Mouse (Mus musculus) liver, embryonic 13.5 days (tissue): ENCODE results near the gene Klhl29. TPM values are rescaled to one million over a fixed set of nuclear protein-coding genes. Genes with fewer than 3 reads are reported as not detected.

ENCODE experiments used
- ATAC-seq: fragments of 200-750 bp; cut with Nextera tagmentation; 2 replicates; pipeline ENCODE4 v1.8.0; 2017; ENCODE audit warnings: low read depth, mild to moderate bottlenecking, moderate number of reproducible peaks, moderate library complexity
- DNase-seq: peaks from one replicate; pipeline ENCODE4 v3.0.0; 2022
- H3K27ac ChIP-seq: fragments of 300-500 bp; sonication (generic); 2 replicates; pipeline ENCODE4 v1.5.1; 2015; ENCODE audit warnings: moderate library complexity, mild to moderate bottlenecking, inconsistent platforms
- H3K27me3 ChIP-seq: fragments of 300-500 bp; sonication (generic); 2 replicates; pipeline ENCODE4 v1.6.1; 2015; ENCODE audit warnings: mild to moderate bottlenecking, inconsistent platforms
- H3K36me3 ChIP-seq: fragments of 300-500 bp; sonication (generic); 2 replicates; pipeline ENCODE4 v1.6.1; 2015; ENCODE audit warnings: mild to moderate bottlenecking, inconsistent platforms
- H3K4me1 ChIP-seq: fragments of 300-500 bp; sonication (generic); replicated peaks from 2 replicates; pipeline ENCODE4 v1.6.1; 2015; ENCODE audit warnings: inconsistent platforms
- H3K4me2 ChIP-seq: fragments of 300-500 bp; sonication (generic); 2 replicates; pipeline ENCODE4 v1.6.1; 2015; ENCODE audit warnings: inconsistent platforms, mild to moderate bottlenecking, moderate library complexity
- H3K4me3 ChIP-seq: fragments of 300-500 bp; sonication (generic); replicated peaks from 2 replicates; pipeline ENCODE4 v1.5.1; 2015; ENCODE audit warnings: mild to moderate bottlenecking, inconsistent platforms
- H3K9ac ChIP-seq: fragments of 300-500 bp; sonication (generic); 2 replicates; pipeline ENCODE4 v1.6.1; 2015; ENCODE audit warnings: mild to moderate bottlenecking, inconsistent platforms
- H3K9me3 ChIP-seq: fragments of 300-500 bp; sonication (generic); replicated peaks from 2 replicates; pipeline ENCODE4 v1.6.1; 2016; ENCODE audit warnings: inconsistent platforms
- WGBS: fragments of 180-500 bp; shearing (Covaris S2); methylation state at CpG from one replicate; pipeline ENCODE4 v1.1.7; 2015; ENCODE audit not compliant: insufficient replicate concordance; 5-methylcytosine and 5-hydroxymethylcytosine counted together
- polyA plus RNA-seq: library from polyadenylated mRNA; unstranded; fragments of >200 nt; fragmentation: Nextera tagmentation; extraction: Ambion mirVana; gene quantifications from 2 replicates; pipeline ENCODE4 v1.2.1, GENCODE M21; 2015

Gene Klhl29
- polyA plus RNA-seq, 1 experiment from 2014 or later = 0.05 TPM

DNA sequence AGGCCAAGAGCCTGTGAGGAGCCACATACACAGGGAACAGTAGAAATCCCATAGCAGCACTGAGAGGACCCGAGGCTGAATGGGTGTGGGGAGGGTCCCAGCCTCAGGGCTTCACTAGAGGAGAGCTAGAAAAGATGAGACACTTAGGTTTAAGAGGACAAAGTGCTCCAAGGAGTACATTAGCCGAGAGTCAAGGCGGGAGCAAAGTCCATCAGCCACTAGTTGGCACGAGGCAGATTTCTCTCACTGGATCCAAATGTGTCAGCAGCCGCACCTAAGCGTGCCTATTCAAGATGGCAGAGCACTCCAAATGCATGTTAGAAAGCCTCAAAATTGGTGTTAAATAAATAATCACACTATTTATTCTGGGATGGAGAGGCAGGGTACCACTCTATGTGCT, 90.5 kb downstream of the Klhl29 start:
- Histone ChIP-seq H3K9ac (no peak overlapping the region), H3K9me3 (no peaks in the 10 kb centered on the region), H3K4me3 (no peak overlapping the region), H3K36me3 (no peaks in the 10 kb centered on the region), H3K4me2 (no peak overlapping the region), H3K27me3 (no peaks in the 10 kb centered on the region), H3K27ac (no peak overlapping the region), H3K4me1 (no peaks in the 10 kb centered on the region)
- ATAC-seq (no peak), DNase-seq (no peak)
- WGBS = 66% methylated on average over 6 of the region's 6 CpGs

DNA sequence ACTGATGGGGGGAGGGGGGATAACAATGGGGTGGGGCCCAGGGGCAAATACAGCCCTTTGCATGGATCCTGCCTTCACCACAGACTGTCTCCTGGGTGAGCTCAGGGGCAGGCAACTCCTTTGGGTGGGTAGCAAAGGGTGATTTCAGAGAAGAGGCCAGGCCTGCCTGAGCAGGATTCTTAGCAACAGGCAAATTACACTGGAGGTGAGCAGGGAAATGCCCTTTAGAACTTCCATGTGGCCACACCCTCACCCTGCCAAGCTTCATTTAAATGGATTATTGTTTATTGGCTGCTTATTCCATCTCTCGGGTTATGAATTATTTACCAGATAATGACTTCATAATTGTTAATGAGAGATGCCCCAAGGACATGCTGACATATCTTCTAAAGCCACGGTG, 91.8 kb downstream of the Klhl29 start:
- Histone ChIP-seq H3K4me2 (no peak overlapping the region), H3K4me1 (no peaks in the 10 kb centered on the region), H3K36me3 (no peaks in the 10 kb centered on the region), H3K9me3 (no peaks in the 10 kb centered on the region), H3K9ac (no peak overlapping the region), H3K27me3 (no peaks in the 10 kb centered on the region), H3K27ac (no peak overlapping the region), H3K4me3 (no peak overlapping the region)
- 49% methylated on average over 2 of the region's 2 CpGs for WGBS
- no peak for DNase-seq
- ATAC-seq = no peak

DNA sequence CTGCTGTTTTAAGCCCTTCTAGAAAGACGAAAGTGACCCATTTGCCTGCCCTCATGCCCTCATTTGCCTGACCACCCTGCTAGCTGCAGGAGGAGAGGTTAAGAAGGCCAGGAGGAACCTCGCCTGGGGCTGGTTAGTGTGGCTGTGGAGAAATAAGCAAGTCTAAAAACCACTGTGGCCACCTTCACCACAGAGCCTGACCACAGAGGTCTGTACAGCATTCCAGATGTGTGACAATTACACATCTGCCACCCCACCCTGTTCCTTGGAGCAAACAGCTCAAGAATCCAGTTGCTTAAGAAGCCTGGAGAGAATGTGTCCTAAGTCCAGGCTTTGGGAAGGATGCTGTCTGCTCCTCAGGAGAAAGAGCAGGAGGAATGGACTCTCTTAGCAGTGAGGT, 92.9 kb downstream of the Klhl29 start:
- no peaks in the 10 kb centered on the region for H3K27me3 ChIP-seq
- no peaks in the 10 kb centered on the region for H3K9me3 ChIP-seq
- DNase-seq (no peak), ATAC-seq (no peak)
- H3K36me3 ChIP-seq = no peaks in the 10 kb centered on the region
- H3K4me3 ChIP-seq = no peak overlapping the region
- H3K27ac ChIP-seq = no peak overlapping the region
- 34% methylated on average over 2 of the region's 2 CpGs for WGBS
- no peak overlapping the region for H3K9ac ChIP-seq
- H3K4me1 ChIP-seq = no peaks in the 10 kb centered on the region
- no peak overlapping the region for H3K4me2 ChIP-seq

DNA sequence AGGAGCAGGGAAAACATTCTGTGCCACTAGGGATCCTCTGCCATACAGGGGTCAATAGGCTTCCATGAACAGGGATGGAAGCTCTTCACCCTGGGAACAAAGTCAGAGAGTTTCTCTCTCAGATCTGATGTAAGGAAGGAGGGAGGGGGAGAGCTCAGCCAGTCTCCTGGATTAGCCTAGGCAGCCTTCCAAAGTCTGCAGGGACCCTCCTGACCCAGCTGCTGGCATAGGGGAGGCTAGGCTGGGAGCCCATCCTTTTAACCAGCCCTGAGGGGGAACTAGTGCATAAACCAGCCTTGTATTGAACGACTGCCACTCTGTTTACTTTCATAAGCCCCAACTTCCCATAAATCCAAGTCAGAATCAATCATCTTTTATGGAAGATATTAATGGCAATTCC, 95.6 kb downstream of the Klhl29 start:
- no peak for ATAC-seq
- 34% methylated on average over 1 of the region's 1 CpGs for WGBS
- H3K4me1 ChIP-seq = no peaks in the 10 kb centered on the region
- no peaks in the 10 kb centered on the region for H3K36me3 ChIP-seq
- H3K4me3 ChIP-seq = no peak overlapping the region
- H3K4me2 ChIP-seq = no peak overlapping the region
- H3K27ac ChIP-seq = no peak overlapping the region
- no peaks in the 10 kb centered on the region for H3K27me3 ChIP-seq
- H3K9me3 ChIP-seq = no peaks in the 10 kb centered on the region
- DNase-seq = no peak
- no peak overlapping the region for H3K9ac ChIP-seq

DNA sequence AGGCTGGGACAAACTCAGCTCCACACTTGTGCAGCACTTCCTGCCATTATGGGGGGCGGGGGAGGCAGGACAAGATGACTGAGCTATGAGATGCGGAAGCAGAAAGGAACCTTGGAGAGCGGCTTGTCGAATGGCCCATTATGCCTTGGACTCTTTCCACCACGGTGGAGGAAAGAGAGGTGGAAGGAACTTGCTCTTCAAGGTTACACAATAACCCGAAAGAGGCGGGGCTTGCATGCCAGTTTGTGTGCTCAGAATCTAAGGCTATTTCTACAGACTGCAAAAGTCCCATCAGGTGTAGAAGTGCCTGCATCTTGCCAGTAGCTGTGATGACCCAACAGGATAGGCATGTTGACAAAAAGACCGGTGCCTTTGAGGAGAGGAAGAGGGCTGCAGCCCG, 98.5 kb downstream of the Klhl29 start:
- DNase-seq (no peak), ATAC-seq (no peak)
- Histone ChIP-seq H3K4me2 (no peak overlapping the region), H3K27me3 (no peaks in the 10 kb centered on the region), H3K27ac (no peak overlapping the region), H3K9me3 (no peaks in the 10 kb centered on the region), H3K4me3 (no peak overlapping the region), H3K9ac (no peak overlapping the region), H3K4me1 (no peaks in the 10 kb centered on the region), H3K36me3 (no peaks in the 10 kb centered on the region)
- WGBS = 30% methylated on average over 9 of the region's 9 CpGs

DNA sequence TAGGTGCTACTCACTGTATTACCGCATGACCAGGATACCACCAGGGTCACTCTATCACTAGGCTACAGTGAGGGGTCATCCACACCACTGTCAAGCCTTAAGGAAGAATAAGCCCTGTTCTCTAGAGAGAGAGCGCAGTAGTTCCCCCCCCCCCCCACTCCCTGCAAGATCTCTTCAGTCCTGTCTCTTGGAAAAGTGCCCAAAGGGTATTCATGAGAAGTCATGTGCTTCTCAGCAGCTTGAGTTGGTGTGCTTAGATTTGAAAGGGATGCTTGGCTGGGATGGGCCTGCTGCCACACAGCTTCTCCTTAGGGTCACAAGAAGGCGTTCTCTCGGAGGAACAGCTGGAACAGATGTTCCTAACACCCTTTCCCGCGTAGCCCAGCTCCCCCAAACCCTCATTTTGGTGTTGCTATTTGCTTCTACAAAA, 100.0 kb downstream of the Klhl29 start:
- Histone ChIP-seq H3K27me3 (no peaks in the 10 kb centered on the region), H3K4me2 (no peak overlapping the region), H3K9ac (no peak overlapping the region), H3K4me1 (no peaks in the 10 kb centered on the region), H3K36me3 (no peaks in the 10 kb centered on the region), H3K9me3 (no peaks in the 10 kb centered on the region), H3K27ac (no peak overlapping the region), H3K4me3 (no peak overlapping the region)
- DNase-seq (no peak), ATAC-seq (no peak)
- 70% methylated on average over 6 of the region's 6 CpGs for WGBS

DNA sequence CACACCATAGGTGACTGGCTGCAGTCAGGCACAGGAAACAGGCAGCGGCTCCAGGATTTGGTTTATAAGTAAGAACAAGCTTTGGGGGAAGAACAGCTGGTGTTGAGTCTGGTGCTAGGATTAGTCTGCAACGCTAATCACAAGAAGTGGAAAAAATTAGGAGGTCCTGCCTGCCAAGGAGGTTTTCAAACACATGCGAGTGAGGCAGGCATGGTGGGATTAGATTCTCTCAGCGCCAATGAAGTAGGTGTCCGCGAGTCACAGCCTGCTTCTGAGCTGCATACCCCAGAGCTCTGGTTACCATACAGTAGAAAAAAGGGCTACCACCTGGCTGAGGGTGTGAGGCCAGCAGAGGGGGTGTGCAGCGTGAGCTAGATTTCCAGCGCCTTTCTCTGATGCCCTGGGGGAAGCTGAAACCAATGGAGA, 101.0 kb downstream of the Klhl29 start:
- no peaks in the 10 kb centered on the region for H3K9me3 ChIP-seq
- no peak overlapping the region for H3K4me3 ChIP-seq
- no peak overlapping the region for H3K4me2 ChIP-seq
- no peaks in the 10 kb centered on the region for H3K4me1 ChIP-seq
- H3K27ac ChIP-seq = no peak overlapping the region
- no peak for DNase-seq
- no peaks in the 10 kb centered on the region for H3K27me3 ChIP-seq
- no peak overlapping the region for H3K9ac ChIP-seq
- WGBS = 70% methylated on average over 8 of the region's 8 CpGs
- ATAC-seq = no peak
- H3K36me3 ChIP-seq = no peaks in the 10 kb centered on the region

DNA sequence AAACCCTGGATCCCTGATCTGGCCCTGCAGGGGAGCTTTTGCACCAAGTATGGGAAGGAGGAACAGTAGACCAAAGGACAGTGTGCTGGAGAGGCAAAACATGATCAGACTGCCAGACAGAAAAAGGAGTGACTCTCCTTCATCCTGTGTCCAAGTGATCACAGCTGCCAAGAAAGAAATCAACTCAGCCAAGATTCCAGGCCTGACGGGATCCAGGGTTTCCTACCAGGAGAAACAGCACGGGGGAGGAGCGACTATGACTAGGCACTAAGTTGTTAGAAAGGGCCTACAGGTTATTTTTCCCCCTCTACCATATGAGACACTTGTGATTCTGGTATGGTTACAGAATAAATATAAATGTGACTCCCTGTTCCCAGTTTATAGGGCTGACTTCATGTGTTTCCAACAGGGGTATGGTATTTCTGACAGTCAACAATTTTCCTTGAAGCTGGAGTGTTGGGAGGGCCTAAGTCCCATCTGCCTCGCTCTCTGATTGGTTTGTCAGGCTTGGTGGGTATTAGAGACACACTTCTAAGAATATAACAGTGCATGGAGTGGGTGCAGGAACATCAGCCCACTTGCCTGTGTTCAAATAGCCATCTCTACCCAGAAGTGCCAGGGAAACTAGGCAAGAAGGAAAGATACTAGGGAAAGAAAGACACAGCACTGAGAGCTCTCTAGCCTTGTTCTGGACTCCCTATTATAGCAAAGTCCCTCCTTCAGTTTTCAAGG, 102.0 kb downstream of the Klhl29 start:
- Histone ChIP-seq H3K27ac (no peak overlapping the region), H3K27me3 (no peaks in the 10 kb centered on the region), H3K4me3 (no peak overlapping the region), H3K4me1 (no peaks in the 10 kb centered on the region), H3K9me3 (no peaks in the 10 kb centered on the region), H3K36me3 (no peaks in the 10 kb centered on the region), H3K4me2 (no peak overlapping the region), H3K9ac (no peak overlapping the region)
- DNase-seq = no peak
- no peak for ATAC-seq
- 54% methylated on average over 4 of the region's 4 CpGs for WGBS

DNA sequence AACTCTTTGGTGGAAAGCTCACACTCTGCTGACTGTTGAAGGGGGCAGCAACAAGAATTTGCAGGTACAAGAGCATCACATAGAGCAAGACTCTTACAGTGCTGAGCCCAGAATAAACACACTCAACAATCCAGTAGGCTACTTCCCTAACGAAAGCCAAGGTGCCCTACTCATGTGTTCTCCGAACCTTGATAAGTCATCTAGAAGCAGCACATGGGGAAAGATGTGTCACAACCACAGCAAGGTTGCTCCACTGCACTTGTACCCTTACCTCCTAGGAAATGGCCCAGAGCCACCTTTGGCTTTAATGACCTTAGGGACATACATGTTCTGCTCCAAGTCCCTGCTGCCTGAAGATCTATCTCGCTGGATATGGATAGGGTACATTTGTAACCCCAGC, 105.0 kb downstream of the Klhl29 start:
- Histone ChIP-seq H3K4me1 (peaks cover 5% of the 10 kb centered on the region; the same call in 1 of the 2 replicates), H3K9ac (no peak overlapping the region), H3K27ac (no peak overlapping the region), H3K4me2 (no peak overlapping the region), H3K4me3 (no peak overlapping the region), H3K9me3 (no peaks in the 10 kb centered on the region), H3K36me3 (no peaks in the 10 kb centered on the region), H3K27me3 (no peaks in the 10 kb centered on the region)
- DNase-seq (no peak), ATAC-seq (no peak)
- WGBS = 62% methylated on average over 3 of the region's 3 CpGs

DNA sequence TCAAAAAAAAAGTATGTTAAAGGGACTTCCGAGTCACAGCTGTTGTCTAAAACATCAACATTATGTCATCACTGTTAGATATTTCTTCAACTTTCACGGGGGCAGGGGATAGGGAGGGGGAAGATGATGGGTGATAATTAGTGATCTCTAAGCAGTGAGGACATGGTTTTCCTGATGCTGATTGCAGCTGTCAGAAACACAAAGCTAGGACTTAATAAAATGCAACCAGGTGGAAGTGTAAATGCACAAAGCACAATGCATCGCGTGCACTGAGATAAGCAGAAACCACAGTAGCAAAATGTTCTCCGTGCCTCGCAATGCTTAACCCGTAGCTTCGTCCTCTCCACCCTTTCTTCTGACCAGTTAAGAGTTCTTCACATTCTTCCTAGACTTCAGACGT, 105.5 kb downstream of the Klhl29 start:
- no peaks in the 10 kb centered on the region for H3K27me3 ChIP-seq
- no peaks in the 10 kb centered on the region for H3K9me3 ChIP-seq
- H3K4me2 ChIP-seq = no peak overlapping the region
- WGBS = 58% methylated on average over 9 of the region's 9 CpGs
- H3K27ac ChIP-seq = no peak overlapping the region
- no peak for DNase-seq
- H3K36me3 ChIP-seq = no peaks in the 10 kb centered on the region
- no peak for ATAC-seq
- no peak overlapping the region for H3K4me3 ChIP-seq
- H3K9ac ChIP-seq = no peak overlapping the region
- peaks cover 5% of the 10 kb centered on the region; the same call in 1 of the 2 replicates for H3K4me1 ChIP-seq

DNA sequence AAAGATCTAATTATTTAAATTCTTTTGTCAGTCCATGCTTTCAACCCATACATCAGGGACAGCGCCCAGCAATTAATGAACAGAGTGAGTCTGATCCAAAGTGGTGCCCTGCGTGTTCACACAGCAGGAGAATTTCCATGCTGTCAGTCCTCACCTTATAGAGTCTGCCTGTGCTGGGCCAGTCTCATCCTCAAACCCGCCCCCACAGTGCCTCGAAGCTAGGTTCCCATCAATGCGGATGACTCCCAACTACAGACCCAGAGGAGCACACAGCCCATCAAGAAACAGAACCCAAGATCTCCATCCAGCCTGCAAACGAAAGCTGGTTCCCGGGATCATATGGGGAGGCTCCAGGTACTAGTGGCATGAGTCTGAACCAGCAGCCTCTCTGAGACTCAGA, 106.4 kb downstream of the Klhl29 start:
- DNase-seq = no peak
- Histone ChIP-seq H3K27ac (no peak overlapping the region), H3K4me1 (peaks cover 5% of the 10 kb centered on the region; the same call in 1 of the 2 replicates), H3K36me3 (no peaks in the 10 kb centered on the region), H3K9ac (no peak overlapping the region), H3K4me2 (no peak overlapping the region), H3K9me3 (no peaks in the 10 kb centered on the region), H3K4me3 (no peak overlapping the region), H3K27me3 (no peaks in the 10 kb centered on the region)
- ATAC-seq = no peak
- 70% methylated on average over 7 of the region's 7 CpGs for WGBS

DNA sequence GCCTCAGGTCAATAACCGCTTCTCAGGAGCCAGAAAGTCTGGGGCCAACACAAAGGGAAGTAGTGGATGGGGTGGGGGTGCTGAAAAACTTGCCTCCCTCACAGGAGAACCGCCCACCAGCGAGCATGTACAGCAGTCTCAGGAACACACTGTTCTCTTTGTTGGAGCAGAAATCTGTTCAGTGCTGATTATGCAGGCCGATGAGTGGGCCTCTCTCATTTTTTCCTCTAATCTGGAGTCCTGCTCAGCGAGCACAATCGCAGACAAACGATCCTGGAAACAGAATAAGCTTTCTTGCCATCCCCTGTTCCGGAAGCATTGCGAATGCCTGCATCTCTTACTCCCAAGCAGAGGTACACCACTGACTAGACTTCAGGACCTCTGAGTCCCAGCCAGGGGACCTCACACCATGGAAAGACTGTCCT, 107.3 kb downstream of the Klhl29 start:
- H3K9me3 ChIP-seq = no peaks in the 10 kb centered on the region
- H3K4me3 ChIP-seq = no peak overlapping the region
- 55% methylated on average over 9 of the region's 9 CpGs for WGBS
- H3K36me3 ChIP-seq = no peaks in the 10 kb centered on the region
- ATAC-seq (no peak), DNase-seq (no peak)
- H3K4me2 ChIP-seq = no peak overlapping the region
- H3K27me3 ChIP-seq = no peaks in the 10 kb centered on the region
- no peak overlapping the region for H3K9ac ChIP-seq
- H3K27ac ChIP-seq = no peak overlapping the region
- H3K4me1 ChIP-seq = peaks cover 5% of the 10 kb centered on the region; the same call in 1 of the 2 replicates
